Mouse (Mus musculus) cortical plate, adult 2 months (tissue): ENCODE data around the gene Thada. TPM values are rescaled to one million over a fixed set of nuclear protein-coding genes. Genes with fewer than 3 reads are reported as not detected.

Experiments
- H3K27ac ChIP-seq: fragments of 200-500 bp; 2 replicates; pipeline ENCODE4 v1.5.1; 2012; ENCODE audit warnings: low read length, control low read depth, inconsistent platforms; ENCODE audit not compliant: insufficient read depth
- H3K4me1 ChIP-seq: fragments of 200-500 bp; 2 replicates; pipeline ENCODE4 v1.6.1; 2011; ENCODE audit warnings: low read length; ENCODE audit not compliant: control insufficient read depth, insufficient read depth
- H3K4me3 ChIP-seq: fragments of 200-500 bp; 2 replicates; pipeline ENCODE4 v1.5.1; 2011; ENCODE audit warnings: mild to moderate bottlenecking, low read length, control low read depth; ENCODE audit not compliant: insufficient read depth
- CTCF ChIP-seq: fragments of 200-500 bp; IDR thresholded peaks from 2 replicates; pipeline ENCODE4 v1.5.1; 2011; ENCODE audit warnings: mild to moderate bottlenecking, control low read depth, low read length; ENCODE audit not compliant: insufficient read depth; ENCODE audit errors: extremely low read depth
- POLR2A ChIP-seq: fragments of 200-500 bp; IDR thresholded peaks from 2 replicates; pipeline ENCODE4 v1.6.1; 2011; ENCODE audit warnings: mild to moderate bottlenecking, low read length, control low read depth; ENCODE audit not compliant: insufficient read depth; ENCODE audit errors: extremely low read depth
- polyA plus RNA-seq: library from polyadenylated mRNA; depleted of rRNA; stranded (reverse); fragments of >200 nt; gene quantifications from 2 replicates; pipeline ENCODE4 v1.2.3, GENCODE M21; 2012; rRNA removed

The Thada gene
- 5.2 and 5.4 TPM in 2 replicates for polyA plus RNA-seq

- no peaks in the 10 kb centered on the region for H3K4me1 ChIP-seq
- TF ChIP-seq POLR2A (peak; percentile 57; the same call in 1 of the 2 replicates), CTCF (no peak)
- 0 out of 2 replicates have a peak within 1 kb of the TSS, but pooled peaks have one; percentile 7 for H3K27ac ChIP-seq
- peak within 1 kb of the TSS; percentile 76 for H3K4me3 ChIP-seq
Observed at GRCm38 (mm10) chr17:84465753-84466608, at the start of gene Thada. Gene Thada (minus strand): TSS chr17:84466205.

GRCm38 (mm10) chr17:84512516-84513085 lies 46.6 kb upstream of the Thada start:
- TF ChIP-seq CTCF: no peak
- no peak for TF ChIP-seq POLR2A
- no peak overlapping the region for H3K27ac ChIP-seq
- H3K4me3 ChIP-seq: peak overlapping the region; percentile 49
- H3K4me1 ChIP-seq: peaks cover 6% of the 10 kb centered on the region

- TF ChIP-seq POLR2A (no peak), CTCF (no peak)
- peaks cover 6% of the 10 kb centered on the region for H3K4me1 ChIP-seq
- H3K4me3 ChIP-seq: peak within 1 kb of the TSS; percentile 49
- 0 out of 2 replicates have a peak within 1 kb of the TSS, but pooled peaks have one; percentile 14 for H3K27ac ChIP-seq
Observed at GRCm38 (mm10) chr17:84511682-84512515, 45.9 kb upstream of the Thada start, which contains the start of gene Plekhh2. Gene Plekhh2 (plus strand): TSS chr17:84511895.

- TF ChIP-seq CTCF (no peak), POLR2A (no peak)
- H3K4me1 ChIP-seq: peaks cover 6% of the 10 kb centered on the region
- no peak overlapping the region for H3K27ac ChIP-seq
- H3K4me3 ChIP-seq: peak overlapping the region; percentile 49
Observed at GRCm38 (mm10) chr17:84510961-84511639, 45.1 kb upstream of the Thada start.

GRCm38 (mm10) chr17:84510355-84510754 lies 44.4 kb upstream of the Thada start:
- no peak overlapping the region for H3K27ac ChIP-seq

GRCm38 (mm10) chr17:84509176-84509575 lies 43.2 kb upstream of the Thada start:
- no peak overlapping the region for H3K4me3 ChIP-seq
- TF ChIP-seq CTCF: no peak
- no peak for TF ChIP-seq POLR2A
- 0 out of 2 replicates have a peak overlapping the region, but pooled peaks have one; percentile 54 for H3K27ac ChIP-seq
- peaks cover 8% of the 10 kb centered on the region for H3K4me1 ChIP-seq

More at GRCm38 (mm10) chr17:84510355-84510754, 44.4 kb upstream of the Thada start:
- peaks cover 6% of the 10 kb centered on the region for H3K4me1 ChIP-seq
- no peak overlapping the region for H3K4me3 ChIP-seq
- TF ChIP-seq POLR2A (no peak), CTCF (no peak)

- H3K4me1 ChIP-seq: peaks cover 8% of the 10 kb centered on the region
- no peak overlapping the region for H3K27ac ChIP-seq
- TF ChIP-seq CTCF: no peak
- TF ChIP-seq POLR2A: no peak
- H3K4me3 ChIP-seq: no peak overlapping the region
Observed at GRCm38 (mm10) chr17:84508736-84509135, 42.7 kb upstream of the Thada start.

GRCm38 (mm10) chr17:84505922-84506321 lies 39.9 kb upstream of the Thada start:
- Histone ChIP-seq H3K4me1 (peaks cover 3% of the 10 kb centered on the region), H3K4me3 (no peak overlapping the region), H3K27ac (no peak overlapping the region)
- TF ChIP-seq CTCF (no peak), POLR2A (no peak)
